Comparison of ENCODE assay signal across 9 mouse cellular contexts in the genomic region with DNA sequence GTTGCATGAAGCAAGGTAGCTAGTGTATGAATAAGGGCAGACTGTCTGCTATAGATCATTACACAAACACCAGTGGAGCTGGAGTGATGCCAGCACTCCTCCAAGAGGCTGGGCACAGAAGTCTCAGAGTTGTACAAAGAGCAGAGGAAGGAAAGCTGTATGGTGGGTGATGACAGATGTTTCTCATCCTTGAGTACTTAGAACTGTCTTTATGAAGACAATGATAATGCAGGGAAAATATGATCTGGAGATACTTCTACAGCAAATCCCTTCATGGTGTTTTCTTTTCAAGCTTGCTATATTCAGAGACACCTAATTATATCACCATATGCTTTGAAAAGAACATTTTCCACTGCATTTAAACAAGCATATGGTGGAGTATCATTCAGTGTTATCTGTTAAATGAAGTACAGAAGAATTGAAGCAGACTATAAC. TPM values are rescaled to one million over a fixed set of nuclear protein-coding genes. Genes with fewer than 3 reads are reported as not detected.
DNase-seq lines count a peak whose midpoint lies in the region; TF ChIP-seq lines count a peak whose summit lies in the region.
"Had no signal": no experiment of that assay in that cellular context is flagged by ENCODE, and none has a peak within 500 bp of the region (broad histone marks: within the 10 kb centered on the region; RNA-seq: fewer than 3 reads in every experiment).

No protein-coding gene starts in this region.

- no peak for TF ChIP-seq POLR2A in lung, adult 2 months (IDR thresholded peaks at IDR 0.05; ENCODE audit: borderline replicate concordance, extremely low read depth, low read depth, low read length)

- peak; percentile 11 for DNase-seq in adrenal gland, postnatal 10 days
- DNase-seq in adrenal gland, adult 2 months: no peak
- peak; percentile 1 for DNase-seq in lung, postnatal 36 days
- DNase-seq in lung, adult 2 months: no peak
- DNase-seq in left cerebral cortex, adult 2 months (ENCODE audit: extremely low spot score in 1 of 2, low spot score in 2 of 2): peak; percentile 12 to 26
- DNase-seq in right cerebral cortex, postnatal 4 days: peak; percentile 8
- DNase-seq in spleen, postnatal 10 days (ENCODE audit: low spot score in 2 of 2): no peak
- DNase-seq in urinary bladder, postnatal 14 days (ENCODE audit: low spot score): no peak
- DNase-seq: liver, postnatal 0 days had no signal

- H3K4me1 ChIP-seq in lung, adult 2 months (ENCODE audit: control insufficient read depth, insufficient read depth, low read length): no peaks in the 10 kb centered on the region

- no peak for TF ChIP-seq CTCF in lung, adult 2 months (IDR thresholded peaks at IDR 0.05; ENCODE audit: insufficient read depth, low read length)
- TF ChIP-seq CTCF in left cerebral cortex, adult 2 months (IDR thresholded peaks at IDR 0.05): no peak

- H3K4me3 ChIP-seq in lung, adult 2 months (replicated peaks; ENCODE audit: extremely low read depth, low read depth, low read length): no peak overlapping the region
- no peak overlapping the region for H3K4me3 ChIP-seq in left cerebral cortex, adult 2 months

- no peak overlapping the region for H3K27ac ChIP-seq in left cerebral cortex, adult 2 months

- intact Hi-C loops in left cerebral cortex, adult 2 months (cut with DNase I): no loop called here

RNA-seq across cellular contexts. Expression of a gene that starts 56.1 kb away (rescaled TPM):
- total RNA-seq in adrenal gland, postnatal 10 days (2021): 100 to 1,000 TPM in 1 of 2 experiments, 10 to 100 TPM in 1; 96.7 to 109 TPM
- 100 to 1,000 TPM in 1 of 2 experiments, 10 to 100 TPM in 1; 79.3 to 112 TPM for total RNA-seq in adrenal gland, adult 2 months (2021)
- polyA plus RNA-seq in adrenal gland, adult 2 months (2012; rRNA removed): 26.9 and 34.5 TPM in 2 replicates
- 51.8 and 81.7 TPM in 2 replicates for polyA plus RNA-seq in lung, adult 2 months (2012; rRNA removed)
- 10 to 100 TPM; 34.0 to 39.4 TPM for total RNA-seq in left cerebral cortex, adult 2 months (2021)

Comparison
In these comparisons a context has a peak if more than half of its experiments do, and no peak if none do; other contexts are left out.
1. DNase-seq: peak in adrenal gland, postnatal 10 days (single experiment), lung, postnatal 36 days (single experiment), left cerebral cortex, adult 2 months (2 of 2) and right cerebral cortex, postnatal 4 days (single experiment); none in adrenal gland, adult 2 months (single experiment), lung, adult 2 months (single experiment), spleen, postnatal 10 days (0 of 2) and urinary bladder, postnatal 14 days (single experiment).